Mouse (Mus musculus): ENCODE measurements around the gene Cfb.

- TF ChIP-seq CTCF (IDR thresholded peaks at IDR 0.05; ENCODE audit: borderline replicate concordance, control insufficient read depth, extremely low read depth, insufficient read depth, low read length, poor library complexity) (no peak), POLR2A (IDR thresholded peaks at IDR 0.05; ENCODE audit: control insufficient read depth, extremely low read depth, insufficient read depth, low read length, poor library complexity) (no peak)
Observed at GRCm38 (mm10) chr17:34847615-34848014, 14.7 kb downstream of the Cfb start.

Data from thymus, adult 2 months (tissue).